9 mouse cellular contexts compared by ENCODE assay signal in the genomic region with DNA sequence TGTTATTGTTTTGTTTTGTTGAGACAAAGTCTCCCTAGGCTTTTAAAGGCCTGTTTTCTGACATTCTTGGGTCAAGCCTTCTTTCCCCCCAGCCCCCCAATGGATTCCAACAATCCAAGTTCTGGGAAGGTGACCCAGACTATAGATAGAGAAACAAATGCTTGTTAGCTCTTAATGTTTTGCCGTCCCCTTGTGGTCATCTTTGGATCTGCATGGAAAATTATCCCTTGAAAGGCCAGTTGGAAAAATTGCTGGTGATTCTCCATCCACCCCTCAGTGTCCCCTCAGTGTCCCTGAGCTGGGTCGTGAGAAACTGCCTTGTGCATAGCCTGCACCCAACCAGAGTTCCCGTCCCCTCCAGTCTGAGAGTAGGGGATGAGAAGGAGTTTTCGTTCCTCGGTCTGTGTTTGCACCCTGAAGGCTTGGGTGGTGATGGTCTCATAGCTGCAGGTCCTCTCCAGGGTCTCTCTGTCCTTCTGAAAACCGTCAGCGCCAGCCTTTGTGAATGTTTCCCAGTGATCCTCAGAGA. TPM values are rescaled to one million over a fixed set of nuclear protein-coding genes. Genes with fewer than 3 reads are reported as not detected.
DNase-seq lines count a peak whose midpoint lies in the region; ATAC-seq and TF ChIP-seq lines count a peak whose summit lies in the region.
"Had no signal": no experiment of that assay in that cellular context is flagged by ENCODE, and none has a peak within 500 bp of the region (broad histone marks: within the 10 kb centered on the region; RNA-seq: fewer than 3 reads in every experiment).

No protein-coding gene starts in this region.

- DNase-seq in frontal cortex, postnatal 36 days (ENCODE audit: low spot score in 2 of 2): peak; percentile 35 to 53
- no peak for DNase-seq in frontal cortex, postnatal 10 days (ENCODE audit: low spot score in 2 of 2)
- peak; percentile 35 for DNase-seq in neural tube, embryonic 10.5 days (ENCODE audit: extremely low spot score, low spot score)
- DNase-seq in cerebellum, postnatal 10 days: peak; percentile 81 to 87
- peak in 1 of 2 experiments; percentile 61 for DNase-seq in layer of hippocampus, adult 2 months (ENCODE audit: low spot score in 2 of 2)
- DNase-seq in thymus, adult 18-20 months: no peak

- TF ChIP-seq CTCF in layer of hippocampus, adult 2 months (conservative IDR thresholded peaks at IDR 0.05): peak; percentile 87

- H3K9me3 ChIP-seq in neural tube, embryonic 15.5 days (replicated peaks): no peaks in the 10 kb centered on the region
- H3K9me3 ChIP-seq: heart, embryonic 15.5 days had no signal

- peaks cover 12% of the 10 kb centered on the region; the same call in 1 of the 2 replicates for H3K27me3 ChIP-seq in neural tube, embryonic 15.5 days (replicated peaks)

- H3K4me1 ChIP-seq in neural tube, embryonic 15.5 days: peaks cover 13% of the 10 kb centered on the region

- no peak overlapping the region for H3K9ac ChIP-seq in neural tube, embryonic 15.5 days (replicated peaks)
- H3K9ac ChIP-seq: heart, embryonic 15.5 days had no signal

- no peak overlapping the region for H3K27ac ChIP-seq in neural tube, embryonic 15.5 days (replicated peaks)
- no peak overlapping the region for H3K27ac ChIP-seq in layer of hippocampus, adult 2 months
- H3K27ac ChIP-seq: heart, embryonic 15.5 days had no signal

- no peak overlapping the region for H3K4me3 ChIP-seq in neural tube, embryonic 15.5 days (replicated peaks)
- H3K4me3 ChIP-seq in layer of hippocampus, adult 2 months: no peak overlapping the region
- H3K4me3 ChIP-seq: heart, embryonic 15.5 days had no signal

- ATAC-seq in neural tube, embryonic 15.5 days (ENCODE audit: low FRiP score): no peak
- no peak for ATAC-seq in CD4-positive, CD25-positive, alpha-beta regulatory T cell, adult 4 months

- H3K4me2 ChIP-seq in neural tube, embryonic 15.5 days: no peak overlapping the region
- H3K4me2 ChIP-seq: heart, embryonic 15.5 days had no signal

- H3K36me3 ChIP-seq in neural tube, embryonic 15.5 days: peaks cover 22% of the 10 kb centered on the region

- 59% methylated on average over 7 of the region's 7 CpGs for WGBS in neural tube, embryonic 15.5 days

RNA-seq across cellular contexts. Expression of a gene that starts 3.3 kb away (rescaled TPM):
- polyA plus RNA-seq in neural tube, embryonic 15.5 days (2015; fragmentation: Nextera tagmentation; extraction: Ambion mirVana): 3.1 and 3.3 TPM in 2 replicates
- total RNA-seq in layer of hippocampus, adult 2 months (2021): 1 to 10 TPM; 1.6 to 2.5 TPM
- polyA plus RNA-seq in CD4-positive, CD25-positive, alpha-beta regulatory T cell, adult 4 months (2017; shearing (Covaris generic)): under 1 TPM in 1 of 2 experiments, not detected in 1; 0.11 TPM

RNA-seq across cellular contexts. Expression of a gene that starts 19.1 kb away (rescaled TPM):
- polyA plus RNA-seq in neural tube, embryonic 15.5 days (2015; fragmentation: Nextera tagmentation; extraction: Ambion mirVana): 37.8 and 37.9 TPM in 2 replicates
- 10 to 100 TPM; 37.4 to 38.7 TPM for total RNA-seq in layer of hippocampus, adult 2 months (2021)
- 10 to 100 TPM; 15.2 to 24.0 TPM for polyA plus RNA-seq in CD4-positive, CD25-positive, alpha-beta regulatory T cell, adult 4 months (2017; shearing (Covaris generic))

RNA-seq across cellular contexts. Expression of a gene that starts 32.8 kb away (rescaled TPM):
- polyA plus RNA-seq in neural tube, embryonic 15.5 days (2015; fragmentation: Nextera tagmentation; extraction: Ambion mirVana): 11.6 and 13.3 TPM in 2 replicates
- 100 to 1,000 TPM; 159 to 162 TPM for total RNA-seq in layer of hippocampus, adult 2 months (2021)
- polyA plus RNA-seq in CD4-positive, CD25-positive, alpha-beta regulatory T cell, adult 4 months (2017; shearing (Covaris generic)): 10 to 100 TPM in 1 of 2 experiments, 1 to 10 TPM in 1; 10.0 to 30.1 TPM

RNA-seq across cellular contexts. Expression of a gene that starts 43.1 kb away (rescaled TPM):
- 1.2 and 2.1 TPM in 2 replicates for polyA plus RNA-seq in neural tube, embryonic 15.5 days (2015; fragmentation: Nextera tagmentation; extraction: Ambion mirVana)
- 1 to 10 TPM in 1 of 2 experiments, under 1 TPM in 1; 0.87 to 1.2 TPM for total RNA-seq in layer of hippocampus, adult 2 months (2021)
- polyA plus RNA-seq in CD4-positive, CD25-positive, alpha-beta regulatory T cell, adult 4 months (2017; shearing (Covaris generic)): not detected

RNA-seq across cellular contexts. Expression of a gene that starts 59.5 kb away (rescaled TPM):
- 122 and 124 TPM in 2 replicates for polyA plus RNA-seq in neural tube, embryonic 15.5 days (2015; fragmentation: Nextera tagmentation; extraction: Ambion mirVana)
- 10 to 100 TPM; 76.0 to 80.5 TPM for total RNA-seq in layer of hippocampus, adult 2 months (2021)
- 10 to 100 TPM; 63.0 to 77.3 TPM for polyA plus RNA-seq in CD4-positive, CD25-positive, alpha-beta regulatory T cell, adult 4 months (2017; shearing (Covaris generic))

Comparison
In these comparisons a context has a peak if more than half of its experiments do, and no peak if none do; other contexts are left out.
1. DNase-seq: peak in frontal cortex, postnatal 36 days (2 of 2), neural tube, embryonic 10.5 days (single experiment) and cerebellum, postnatal 10 days (2 of 2); none in frontal cortex, postnatal 10 days (0 of 2) and thymus, adult 18-20 months (0 of 2).